Mouse (Mus musculus) CD4-positive naive resting alpha-beta T cell, adult 57 days (primary cell): Measurements from ENCODE around the gene Bivm. TPM values are rescaled to one million over a fixed set of nuclear protein-coding genes. Genes with fewer than 3 reads are reported as not detected.

Experiments used
- total RNA-seq: library from RNA; stranded (reverse); gene quantifications from one replicate; pipeline ENCODE4 v1.2.4, GENCODE M21; 2023

Gene Bivm
- 6.1 TPM for total RNA-seq

DNA sequence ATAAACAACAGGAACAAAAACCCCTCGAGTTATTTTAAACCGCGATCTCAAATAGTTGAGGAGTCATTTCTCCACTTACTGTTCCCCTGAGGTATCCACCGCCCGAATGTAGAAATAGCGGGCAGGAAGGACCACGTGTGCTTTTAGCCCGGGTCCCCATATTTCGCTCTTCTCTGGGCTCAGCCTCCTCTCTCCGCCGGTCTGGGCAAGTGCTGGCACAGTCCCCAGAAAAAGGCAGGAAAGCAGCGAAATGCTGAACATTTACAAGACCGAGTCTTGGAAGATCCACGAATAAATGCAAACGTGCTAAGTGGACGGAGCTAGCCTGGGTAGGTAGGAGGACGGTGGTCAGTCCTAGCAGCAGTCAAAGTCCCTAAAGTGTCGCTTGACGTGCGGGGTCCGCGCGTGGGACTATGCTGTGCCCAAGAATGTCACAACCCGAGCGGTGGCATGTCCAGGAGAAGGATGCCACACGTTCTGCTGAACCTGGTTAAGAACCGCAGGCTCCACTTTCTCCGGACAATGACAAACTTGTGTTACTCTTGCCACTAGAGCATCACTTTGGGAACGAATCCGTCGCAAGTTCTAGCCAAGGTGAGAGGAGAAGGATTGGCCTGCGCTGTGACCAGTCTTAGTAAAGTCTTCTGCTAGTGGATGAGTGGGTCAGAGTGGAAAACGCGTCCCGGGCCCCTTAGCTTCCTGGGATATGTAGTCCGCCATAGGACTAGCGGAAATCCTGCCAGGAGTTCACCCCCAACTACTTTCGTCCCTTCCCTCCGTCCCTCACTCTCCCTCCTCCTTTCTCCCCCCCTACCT is at the start of gene Bivm, which contains the start of gene Kdelc1:
Gene Bivm, plus strand, starts transcription at position 719 of the 816 bp plus-strand sequence.
Gene Kdelc1, minus strand, starts transcription at position 570 of the 816 bp plus-strand sequence.

DNA sequence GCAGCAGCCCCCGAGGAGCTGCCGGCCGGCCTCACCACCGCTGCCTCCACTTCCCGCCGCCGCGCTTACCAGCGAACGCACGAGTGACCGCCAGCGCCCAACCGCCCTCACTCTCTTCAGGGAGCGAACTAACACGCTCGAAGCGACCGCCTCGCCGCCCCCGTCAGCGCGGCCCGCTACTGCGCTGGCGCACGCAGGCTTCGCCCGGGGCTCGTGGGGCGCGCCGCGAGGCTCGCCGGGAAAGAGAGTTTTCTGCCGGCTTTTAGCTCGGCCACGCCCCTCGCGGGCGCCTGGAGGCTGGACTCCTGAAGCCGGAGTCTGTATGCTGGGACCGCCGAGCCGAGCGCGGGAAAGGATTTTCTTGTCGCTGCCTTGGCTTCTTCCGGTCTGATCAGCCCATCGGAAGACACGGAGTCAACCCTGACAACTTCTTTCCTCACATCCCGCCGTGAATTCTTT is 16.5 kb upstream of the Bivm start, which contains the start of gene Tex30:
Gene Tex30, minus strand, starts transcription at position 183 of the 459 bp plus-strand sequence.

DNA sequence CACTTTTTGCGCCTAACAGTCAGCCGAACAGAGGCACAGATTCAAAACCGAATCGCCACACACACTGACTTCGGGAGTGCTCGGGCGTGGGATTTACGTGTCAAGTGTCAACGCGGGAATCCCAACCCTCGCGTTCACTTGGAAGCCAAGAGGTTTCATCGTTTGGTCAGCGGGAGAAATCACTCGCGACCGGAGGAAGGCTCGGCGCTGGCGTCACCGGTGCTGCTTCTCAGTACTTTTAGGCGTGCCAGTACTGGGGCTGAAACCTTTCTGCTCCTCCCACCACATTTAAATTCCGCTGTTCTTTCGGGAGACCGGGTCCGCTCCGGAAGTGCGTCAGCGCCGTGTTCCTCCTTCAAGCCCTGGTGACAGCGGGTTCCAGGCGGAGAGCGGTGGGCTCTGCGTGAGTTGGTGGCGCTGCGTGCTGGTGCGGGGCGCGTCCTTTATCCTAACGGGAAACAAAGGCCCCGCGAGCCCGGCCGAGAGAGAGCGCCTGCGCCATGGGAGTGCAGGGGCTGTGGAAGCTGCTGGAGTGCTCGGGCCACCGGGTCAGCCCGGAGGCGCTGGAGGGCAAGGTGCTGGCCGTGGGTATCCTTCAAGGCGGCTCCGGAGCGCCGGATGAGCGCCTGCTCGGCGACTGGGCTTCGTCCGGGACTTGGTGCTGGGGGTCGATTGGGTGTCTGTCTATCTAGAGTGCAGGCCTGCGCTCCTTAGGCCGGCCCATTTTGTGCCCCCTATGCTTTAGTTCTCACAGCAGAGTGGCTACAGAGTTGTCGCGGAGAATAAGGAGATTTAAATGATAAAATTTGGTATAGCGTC is 29.0 kb downstream of the Bivm start, which contains the start of gene Ercc5:
Gene Ercc5, plus strand, starts transcription at position 182 of the 819 bp plus-strand sequence.

Other genes starting within 250 kb of the Bivm start
- gene Tpp2, start 185.3 kb upstream of the Bivm start, total RNA-seq = 131 TPM
- not detected for gene Mettl21c, start 98.9 kb upstream of the Bivm start, total RNA-seq
- gene Gm8251, start 57.0 kb upstream of the Bivm start, total RNA-seq = 0.35 TPM
- gene Tex30, start 16.5 kb upstream of the Bivm start, total RNA-seq = 40.6 TPM
- gene Kdelc1, start 149 bp upstream of the Bivm start, total RNA-seq = 1.4 TPM
- 30.5 TPM for gene Ercc5, start 28.8 kb downstream of the Bivm start, total RNA-seq
- not detected for gene Mettl21e, start 100.0 kb downstream of the Bivm start, total RNA-seq